ENCODE assay signal across 8 mouse cellular contexts in genomic region chr12:98628260-98628970, GRCm38 (mm10). TPM values are rescaled to one million over a fixed set of nuclear protein-coding genes. Genes with fewer than 3 reads are reported as not detected.
A peak's percentile ranks its signal among the peaks of the same experiment; 100 is the strongest.
DNase-seq lines count a peak whose midpoint lies in the region; ATAC-seq and TF ChIP-seq lines count a peak whose summit lies in the region.

No protein-coding gene starts in this region.

- DNase-seq in heart, adult 2 months, result no peak
- DNase-seq in heart, postnatal 36 days, result no peak
- peak; percentile 2 for DNase-seq in kidney, postnatal 14 days
- no peak for DNase-seq in urinary bladder, postnatal 4 days (ENCODE audit: low spot score in 2 of 2)
- no peak for DNase-seq in left cerebral cortex, adult 9 months (ENCODE audit: low spot score in 2 of 2)

- no peak for TF ChIP-seq EP300 in heart, adult 2 months (IDR thresholded peaks at IDR 0.05; ENCODE audit: insufficient read depth, low read depth, low read length)

- 3% methylated on average over 16 of the region's 16 CpGs for WGBS in heart, adult 2 months
- WGBS in neural tube, embryonic 13.5 days, result 2% methylated on average over 16 of the region's 16 CpGs

- no peaks in the 10 kb centered on the region; the same call in 1 of the 2 replicates for H3K9me3 ChIP-seq in neural tube, embryonic 13.5 days

- H3K4me1 ChIP-seq in heart, adult 2 months (ENCODE audit: control insufficient read depth, insufficient read depth, low read length), result no peaks in the 10 kb centered on the region
- no peaks in the 10 kb centered on the region; the same call in 1 of the 2 replicates for H3K4me1 ChIP-seq in embryonic fibroblast, embryonic 13.5 days (ENCODE audit: control insufficient read depth, insufficient read depth, low read length)
- peaks cover 17% of the 10 kb centered on the region for H3K4me1 ChIP-seq in neural tube, embryonic 13.5 days (replicated peaks)

- H3K4me3 ChIP-seq in heart, adult 2 months, result peak overlapping the region; percentile 74
- peak overlapping the region; percentile 90 for H3K4me3 ChIP-seq in embryonic fibroblast, embryonic 13.5 days (ENCODE audit: insufficient read depth, low read length)
- H3K4me3 ChIP-seq in neural tube, embryonic 13.5 days, result peak overlapping the region; percentile 84

- peak overlapping the region; percentile 65 for H3K9ac ChIP-seq in heart, adult 2 months (ENCODE audit: low read depth, low read length)
- H3K9ac ChIP-seq in neural tube, embryonic 13.5 days, result peak overlapping the region; percentile 80

- peak; percentile 47 for ATAC-seq in CD4-positive, CD25-positive, alpha-beta regulatory T cell, adult 4 months
- peak; percentile 87 for ATAC-seq in neural tube, embryonic 13.5 days (ENCODE audit: low read depth)

- peak overlapping the region; percentile 42; the same call in 1 of the 2 replicates for H3K27ac ChIP-seq in heart, adult 2 months
- H3K27ac ChIP-seq in embryonic fibroblast, embryonic 13.5 days (ENCODE audit: insufficient read depth, low read length), result no peak overlapping the region
- H3K27ac ChIP-seq in neural tube, embryonic 13.5 days (replicated peaks), result peak overlapping the region; percentile 75

- TF ChIP-seq POLR2A in heart, adult 2 months (IDR thresholded peaks at IDR 0.05; ENCODE audit: insufficient read depth, low read depth, low read length), result no peak
- TF ChIP-seq POLR2A in embryonic fibroblast, embryonic 13.5 days (IDR thresholded peaks at IDR 0.05; ENCODE audit: low read depth, low read length), result no peak

- H3K36me3 ChIP-seq in heart, adult 2 months (ENCODE audit: control insufficient read depth, insufficient read depth, low read length), result no peaks in the 10 kb centered on the region
- peaks cover 13% of the 10 kb centered on the region; the same call in 1 of the 2 replicates for H3K36me3 ChIP-seq in neural tube, embryonic 13.5 days

- no peaks in the 10 kb centered on the region for H3K79me2 ChIP-seq in heart, adult 2 months (replicated peaks; ENCODE audit: control insufficient read depth, insufficient read depth, low read length)

- no peaks in the 10 kb centered on the region for H3K27me3 ChIP-seq in heart, adult 2 months (ENCODE audit: control insufficient read depth, insufficient read depth, low read length)
- H3K27me3 ChIP-seq in neural tube, embryonic 13.5 days, result no peaks in the 10 kb centered on the region

- no peak for TF ChIP-seq CTCF in heart, adult 2 months (IDR thresholded peaks at IDR 0.05)
- no peak for TF ChIP-seq CTCF in embryonic fibroblast, embryonic 13.5 days (IDR thresholded peaks at IDR 0.05; ENCODE audit: borderline replicate concordance, insufficient read depth, low read length)

- H3K4me2 ChIP-seq in neural tube, embryonic 13.5 days, result peak overlapping the region; percentile 67

- intact Hi-C loops in heart, adult 2 months (cut with DNase I), result no loop called here
- intact Hi-C loops in heart, postnatal 36 days (cut with DNase I), result no loop called here

RNA-seq across cellular contexts. Expression of gene Spata7, which starts 0.5 kb away (rescaled TPM):
- 1 to 10 TPM; 5.2 to 6.5 TPM for total RNA-seq in heart, adult 2 months (2021)
- polyA plus RNA-seq in heart, adult 2 months (2012; rRNA removed), result 2.2 and 3.0 TPM in 2 replicates
- total RNA-seq in heart, postnatal 36 days (2021), result 1 to 10 TPM; 5.8 to 6.3 TPM
- polyA plus RNA-seq in CD4-positive, CD25-positive, alpha-beta regulatory T cell, adult 4 months (2017; shearing (Covaris generic)), result 1 to 10 TPM in 1 of 2 experiments, under 1 TPM in 1; 0.74 to 1.4 TPM
- polyA plus RNA-seq in embryonic fibroblast, embryonic 13.5 days (2011; ENCODE audit: insufficient read length, low read depth, missing spikeins), result 8.3 and 10.2 TPM in 2 replicates
- polyA plus RNA-seq in neural tube, embryonic 13.5 days (2015; fragmentation: Nextera tagmentation; extraction: Ambion mirVana), result 27.6 and 31.2 TPM in 2 replicates

RNA-seq across cellular contexts. Expression of gene Kcnk10, which starts 50.3 kb away (rescaled TPM):
- total RNA-seq in heart, adult 2 months (2021), result not detected
- 0.03 and 0.16 TPM in 2 replicates for polyA plus RNA-seq in heart, adult 2 months (2012; rRNA removed)
- total RNA-seq in heart, postnatal 36 days (2021), result under 1 TPM in 1 of 2 experiments, not detected in 1; 0.22 TPM
- under 1 TPM in 1 of 2 experiments, not detected in 1; 0.23 TPM for polyA plus RNA-seq in CD4-positive, CD25-positive, alpha-beta regulatory T cell, adult 4 months (2017; shearing (Covaris generic))
- polyA plus RNA-seq in embryonic fibroblast, embryonic 13.5 days (2011; ENCODE audit: insufficient read length, low read depth, missing spikeins), result 0.15 and 0.18 TPM in 2 replicates
- 27.2 and 30.3 TPM in 2 replicates for polyA plus RNA-seq in neural tube, embryonic 13.5 days (2015; fragmentation: Nextera tagmentation; extraction: Ambion mirVana)

Comparison
In these comparisons a context has a peak if more than half of its experiments do, and no peak if none do; other contexts are left out.
1. RNA of gene Kcnk10, which starts 50.3 kb away (polyA plus RNA-seq): 27.2 to 30.3 TPM in neural tube, embryonic 13.5 days; 0.23 TPM in CD4-positive, CD25-positive, alpha-beta regulatory T cell, adult 4 months, 0.15 to 0.18 TPM in embryonic fibroblast, embryonic 13.5 days and 0.03 to 0.16 TPM in heart, adult 2 months; every median in the first group is over 10 times any median in the second.
2. Peak in every context shown above with its lines, with median percentiles within 50 percentile points of each other: H3K4me3 ChIP-seq.